Mouse (Mus musculus): ENCODE measurements at regions not wholly inside any gene's neighbourhood (a gene's known extent, or its start where the extent isn't known, plus 50 kb on each side); places are given as distances from the start of the nearest gene placed in this dataset.

- in situ Hi-C loops (cut with MboI, MseI): no loop called here
These were observed 122.8 kb upstream of the Efna5 start for GRCm38 (mm10) chr17:63003911-63004310.

- in situ Hi-C loops (cut with MboI, MseI): no loop called here
These were observed 121.6 kb upstream of the Efna5 start for GRCm38 (mm10) chr17:63002729-63003128.

GRCm38 (mm10) chr17:63001898-63002297, 120.8 kb upstream of the Efna5 start:
- in situ Hi-C loops (cut with MboI, MseI): no loop called here

- in situ Hi-C loops (cut with MboI, MseI): loop anchor here (5.0 kb wide), 1 partner anchor 520 kb away; no protein-coding TSS in a partner anchor
These were observed 116.6 kb upstream of the Efna5 start for GRCm38 (mm10) chr17:62997691-62998090.

- in situ Hi-C loops (cut with MboI, MseI): loop anchor here (5.0 kb wide), 1 partner anchor 522 kb away; no protein-coding TSS in a partner anchor
These were observed 114.2 kb upstream of the Efna5 start for GRCm38 (mm10) chr17:62995316-62995715.

GRCm38 (mm10) chr17:62992977-62993376, 111.9 kb upstream of the Efna5 start:
- in situ Hi-C loops (cut with MboI, MseI): no loop called here

GRCm38 (mm10) chr17:62986304-62986703, 105.2 kb upstream of the Efna5 start:
- in situ Hi-C loops (cut with MboI, MseI): no loop called here

- in situ Hi-C loops (cut with MboI, MseI): no loop called here
These were observed 99.2 kb upstream of the Efna5 start for GRCm38 (mm10) chr17:62980337-62980736.

GRCm38 (mm10) chr17:62977561-62977960, 96.4 kb upstream of the Efna5 start:
- in situ Hi-C loops (cut with MboI, MseI): no loop called here

GRCm38 (mm10) chr17:62977136-62977535, 96.0 kb upstream of the Efna5 start:
- in situ Hi-C loops (cut with MboI, MseI): no loop called here

GRCm38 (mm10) chr17:62974627-62975279, 93.6 kb upstream of the Efna5 start:
- in situ Hi-C loops (cut with MboI, MseI): no loop called here

GRCm38 (mm10) chr17:62969025-62969424, 87.9 kb upstream of the Efna5 start:
- in situ Hi-C loops (cut with MboI, MseI): no loop called here

- in situ Hi-C loops (cut with MboI, MseI): no loop called here
These were observed 82.7 kb upstream of the Efna5 start for GRCm38 (mm10) chr17:62963824-62964223.

GRCm38 (mm10) chr17:62962292-62962618, 81.1 kb upstream of the Efna5 start:
- in situ Hi-C loops (cut with MboI, MseI): no loop called here

- in situ Hi-C loops (cut with MboI, MseI): no loop called here
These were observed 80.6 kb upstream of the Efna5 start for GRCm38 (mm10) chr17:62961596-62962291.

GRCm38 (mm10) chr17:62959146-62959545, 78.0 kb upstream of the Efna5 start:
- in situ Hi-C loops (cut with MboI, MseI): no loop called here

- in situ Hi-C loops (cut with MboI, MseI): no loop called here
These were observed 66.5 kb upstream of the Efna5 start for GRCm38 (mm10) chr17:62947537-62948193.

GRCm38 (mm10) chr17:62940573-62941252, 59.6 kb upstream of the Efna5 start:
- in situ Hi-C loops (cut with MboI, MseI): loop anchor here (5.0 kb wide), 1 partner anchor 88 kb away; no protein-coding TSS in a partner anchor

GRCm38 (mm10) chr17:62939930-62940572, 58.9 kb upstream of the Efna5 start:
- in situ Hi-C loops (cut with MboI, MseI): loop anchor here (5.0 kb wide), 1 partner anchor 88 kb away; no protein-coding TSS in a partner anchor

GRCm38 (mm10) chr17:62939171-62939570, 58.1 kb upstream of the Efna5 start:
- in situ Hi-C loops (cut with MboI, MseI): no loop called here

Data from T-helper 1 cell (primary cell).